Mouse (Mus musculus) T-cell, adult 2 months (primary cell): ENCODE measurements at regions not wholly inside any gene's neighbourhood (a gene's known extent, or its start where the extent isn't known, plus 50 kb on each side); places are given as distances from the start of the nearest gene placed in this dataset.

ENCODE experiments used
- DNase-seq: peaks from one replicate; pipeline ENCODE4 v3.0.0; 2022; ENCODE audit warnings: low spot score

DNA sequence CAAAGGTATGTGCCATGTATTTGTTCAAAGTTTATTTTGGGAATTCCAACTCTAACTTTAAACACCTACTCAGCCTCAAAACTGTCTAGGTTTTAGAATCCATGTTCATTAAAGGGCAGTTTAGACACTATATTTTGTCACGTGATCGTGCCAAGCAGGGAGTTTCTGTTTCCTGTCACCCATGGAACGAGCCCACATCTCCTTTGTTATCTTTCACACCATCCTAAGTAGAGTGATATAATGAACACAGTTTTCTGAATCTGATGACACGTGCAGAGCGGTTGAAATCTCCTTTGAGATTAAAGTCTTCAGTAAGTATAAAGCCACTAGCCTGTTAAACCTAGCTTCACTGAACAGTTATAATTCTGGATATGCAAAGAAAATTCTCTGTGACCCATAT, 1066.1 kb downstream of the Gsdmc2 start:
- no peak for DNase-seq

DNA sequence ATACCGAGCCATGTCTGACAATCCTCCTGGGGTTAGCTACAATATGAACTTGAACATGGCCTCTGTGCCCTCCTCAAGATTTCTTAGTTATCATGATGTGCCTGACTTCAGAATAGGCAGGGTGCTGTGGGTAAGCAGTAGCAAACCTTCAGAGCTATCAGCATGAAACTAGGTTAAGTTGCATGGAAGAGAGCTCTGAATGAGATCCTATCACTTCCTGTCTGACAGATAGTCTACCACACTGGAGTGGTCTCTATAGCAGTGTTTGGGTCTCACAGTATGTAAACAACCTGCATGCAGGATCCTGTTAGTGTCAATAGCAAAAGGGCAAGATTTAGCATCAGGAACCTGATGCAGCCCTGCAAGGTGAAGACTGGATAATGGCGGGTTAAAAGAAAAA, 1092.3 kb downstream of the Gsdmc2 start:
- no peak for DNase-seq

DNA sequence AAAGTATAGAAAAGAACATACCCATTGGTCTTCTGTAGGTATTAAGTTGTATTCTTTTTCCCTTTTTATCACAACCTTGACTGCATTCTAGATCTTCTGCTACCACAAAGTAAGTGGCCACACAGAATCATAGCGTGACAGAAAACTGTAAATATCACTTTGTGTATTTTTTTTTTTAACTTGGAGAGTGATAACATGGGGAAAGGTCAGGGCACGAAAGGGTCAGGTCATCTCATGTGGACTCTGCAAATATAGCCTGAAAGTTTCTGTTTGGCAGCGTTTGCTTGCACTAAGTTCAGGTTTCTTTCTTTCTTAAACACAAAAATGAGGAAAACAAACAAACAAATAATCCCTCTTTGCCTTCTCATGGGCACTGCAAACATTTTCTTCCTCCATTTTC, 1101.1 kb downstream of the Gsdmc2 start:
- no peak for DNase-seq

DNA sequence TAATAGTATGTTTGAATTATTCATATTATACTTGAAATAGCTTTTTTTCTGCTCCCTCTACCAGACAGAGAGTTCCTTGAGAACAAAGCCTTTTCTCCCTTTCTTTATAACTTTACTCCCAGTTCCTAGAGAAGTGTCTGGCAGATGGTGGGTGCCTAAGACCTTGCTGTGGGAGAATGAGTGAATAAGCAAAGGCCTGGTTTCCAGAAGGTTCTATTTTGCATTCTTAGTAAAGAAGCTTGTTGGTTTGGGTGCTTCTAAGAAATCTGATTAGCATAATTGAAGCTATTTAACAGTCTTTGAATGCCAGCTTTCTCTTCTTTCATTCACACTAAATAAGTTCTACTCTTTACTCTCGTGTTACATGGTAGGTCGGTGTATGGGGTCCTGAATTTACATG, 1104.2 kb downstream of the Gsdmc2 start:
- no peak for DNase-seq

DNA sequence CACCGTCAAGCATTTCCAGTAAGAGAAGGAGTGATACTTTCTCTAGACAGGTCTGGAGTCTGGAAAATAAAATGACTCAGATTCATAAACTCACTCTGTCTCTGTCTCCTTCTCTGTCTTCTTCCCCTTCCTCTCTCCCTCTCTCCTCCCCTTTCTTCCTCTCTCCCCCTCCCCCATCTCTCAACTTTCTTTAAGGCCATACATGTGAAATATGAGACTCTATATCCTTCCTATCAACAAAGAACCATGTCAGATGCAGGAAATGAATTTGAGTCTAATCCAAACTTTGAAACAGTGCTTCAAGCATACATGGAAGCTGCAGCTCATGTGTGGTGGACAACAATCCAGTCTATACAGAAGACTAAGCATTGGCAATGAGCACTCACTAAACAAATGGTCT, 1109.6 kb downstream of the Gsdmc2 start:
- no peak for DNase-seq

DNA sequence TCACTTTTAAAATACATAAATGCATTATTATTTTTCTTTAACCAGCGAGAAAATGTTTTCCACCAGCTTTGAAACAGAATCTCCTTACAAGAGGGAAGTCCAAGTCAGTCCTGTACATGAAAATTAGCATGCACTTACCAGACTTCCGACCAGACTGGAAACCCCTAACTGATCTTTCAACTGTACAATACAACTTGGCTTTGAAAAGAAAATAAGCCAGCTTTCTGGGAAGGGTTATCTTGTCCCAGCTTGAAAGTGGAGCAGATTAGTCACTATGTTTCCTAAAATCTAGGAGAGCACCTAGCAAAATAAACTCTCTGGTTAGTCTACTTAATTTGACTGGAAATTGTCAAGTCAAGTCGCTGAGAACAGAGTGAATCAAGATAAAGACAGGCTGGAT, 1110.1 kb downstream of the Gsdmc2 start:
- DNase-seq, result no peak

DNA sequence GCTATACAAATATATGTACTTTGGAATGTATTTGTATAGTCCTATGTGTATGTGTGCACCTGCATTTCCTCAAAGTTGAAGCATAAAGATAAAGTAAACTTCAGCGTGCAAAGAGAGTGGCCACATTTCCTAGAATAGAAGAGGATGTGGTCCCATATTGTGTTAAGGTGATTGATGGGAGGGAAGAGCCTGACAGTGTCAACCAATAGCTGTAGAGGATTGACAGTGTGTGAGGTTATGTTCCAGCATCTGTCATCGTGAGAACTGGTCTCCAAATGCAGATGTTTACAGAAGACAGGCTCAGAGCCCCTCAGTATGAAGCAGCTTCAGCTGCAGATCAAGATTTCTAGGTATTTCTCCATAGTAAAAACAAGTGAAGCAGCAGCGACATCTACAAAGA, 1114.5 kb downstream of the Gsdmc2 start:
- peak; percentile 45 for DNase-seq

DNA sequence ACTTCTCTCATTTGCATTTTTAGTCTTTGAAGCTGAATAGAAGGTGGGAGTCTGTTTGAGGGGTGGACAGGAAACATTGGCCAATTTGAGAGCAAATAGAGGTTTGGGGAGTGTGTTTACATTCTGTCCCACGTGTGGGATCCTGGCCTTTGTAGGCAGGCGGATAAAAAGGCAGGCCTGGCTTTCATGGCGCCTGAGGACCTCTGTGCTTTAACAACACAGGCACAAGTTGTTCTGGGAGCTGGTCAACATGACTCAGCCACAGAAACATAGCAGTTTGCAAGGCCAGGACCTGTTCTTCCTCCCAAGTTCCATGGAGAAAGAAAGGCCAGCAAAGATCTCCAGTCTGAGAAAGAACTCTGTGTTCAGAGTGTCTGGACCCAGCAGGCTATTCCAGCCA, 1130.7 kb downstream of the Gsdmc2 start:
- DNase-seq, result no peak

DNA sequence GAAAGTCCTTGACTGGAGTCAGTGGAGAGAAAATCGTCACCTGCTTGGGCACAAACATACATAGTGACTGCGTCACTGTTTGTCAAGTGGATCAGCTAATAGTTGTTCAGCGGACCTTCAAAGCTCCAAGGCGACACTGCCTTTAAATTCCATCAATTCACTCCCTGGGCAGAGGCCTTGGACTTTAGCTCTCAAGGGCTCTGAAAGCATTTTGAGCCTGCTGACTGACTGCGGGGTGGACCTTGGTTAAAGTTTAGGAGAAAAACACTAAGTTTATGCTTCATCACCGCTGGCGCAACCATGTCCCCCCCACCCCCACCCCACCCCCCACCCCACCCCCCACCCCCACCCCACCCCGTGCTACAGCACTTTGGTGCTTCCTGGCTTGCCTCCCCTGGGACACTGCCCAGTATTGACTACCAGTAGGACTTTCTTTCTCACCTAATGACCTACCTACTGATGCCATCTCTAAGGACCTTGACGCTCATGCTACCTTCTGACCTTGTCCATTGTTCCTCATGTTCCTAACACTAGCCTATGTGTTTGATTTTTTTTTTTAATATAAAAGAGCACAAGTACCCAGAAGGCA, 1132.3 kb downstream of the Gsdmc2 start:
- no peak for DNase-seq

DNA sequence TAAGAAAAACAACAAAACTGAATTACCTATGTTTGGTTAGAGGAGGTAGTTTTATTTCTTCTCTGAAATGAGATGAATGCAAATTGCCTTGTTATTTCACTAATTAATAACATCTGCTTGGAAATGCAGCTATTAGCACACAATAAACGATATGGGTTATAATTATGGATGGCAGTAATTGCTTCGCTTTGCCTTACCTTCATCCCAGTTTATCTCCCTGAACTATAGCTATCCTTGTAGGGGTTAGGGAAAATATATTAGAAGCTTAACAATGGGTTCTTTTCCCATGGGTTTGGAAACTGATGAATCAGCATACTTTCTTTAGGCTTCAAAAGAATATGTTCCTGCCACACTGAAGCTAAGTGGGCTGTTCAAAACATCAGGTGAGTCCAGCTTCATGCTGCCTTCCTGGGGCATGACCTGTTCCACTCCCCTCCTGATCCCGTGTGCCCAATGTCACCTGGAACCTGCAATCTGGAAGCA, 1132.9 kb downstream of the Gsdmc2 start:
- no peak for DNase-seq

DNA sequence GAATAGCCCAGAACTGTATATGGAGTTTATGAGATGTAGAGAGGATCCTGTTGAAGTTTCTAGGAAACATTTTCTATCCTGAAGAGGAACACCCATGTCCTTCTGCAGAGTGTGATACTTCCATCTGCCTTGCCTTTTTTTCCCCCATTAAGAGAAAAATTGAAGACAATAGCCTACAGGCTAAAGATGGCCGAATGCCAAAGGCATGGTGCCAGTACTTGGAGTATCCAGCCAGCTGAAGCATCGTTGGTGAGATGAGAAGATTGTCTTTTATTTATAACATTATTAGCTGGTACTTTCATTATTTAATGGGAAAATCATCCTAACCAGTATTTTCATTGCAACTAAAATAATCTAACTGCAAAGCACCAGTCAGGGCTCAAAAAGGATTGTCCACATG, 1135.4 kb downstream of the Gsdmc2 start:
- no peak for DNase-seq

DNA sequence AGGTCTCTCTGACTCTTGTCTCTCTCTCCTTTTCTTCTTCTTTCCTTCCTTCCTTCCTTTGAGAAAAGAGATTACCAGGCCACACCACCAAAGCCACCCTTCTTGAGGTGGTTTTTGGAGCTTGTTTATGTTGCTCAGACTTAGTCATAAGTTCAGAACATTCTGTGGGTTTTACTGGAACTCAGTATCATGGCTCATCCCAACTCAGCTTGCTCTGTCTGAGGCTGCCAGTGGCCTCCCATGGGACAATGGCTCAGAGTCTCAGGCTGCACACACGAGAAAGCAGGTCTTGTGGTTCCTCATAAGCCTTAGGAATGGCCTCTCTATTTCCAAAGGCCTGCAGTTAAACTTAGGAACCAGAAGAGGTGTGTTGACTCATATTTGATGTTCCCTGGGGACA, 1146.4 kb downstream of the Gsdmc2 start:
- DNase-seq, result peak; percentile 3

DNA sequence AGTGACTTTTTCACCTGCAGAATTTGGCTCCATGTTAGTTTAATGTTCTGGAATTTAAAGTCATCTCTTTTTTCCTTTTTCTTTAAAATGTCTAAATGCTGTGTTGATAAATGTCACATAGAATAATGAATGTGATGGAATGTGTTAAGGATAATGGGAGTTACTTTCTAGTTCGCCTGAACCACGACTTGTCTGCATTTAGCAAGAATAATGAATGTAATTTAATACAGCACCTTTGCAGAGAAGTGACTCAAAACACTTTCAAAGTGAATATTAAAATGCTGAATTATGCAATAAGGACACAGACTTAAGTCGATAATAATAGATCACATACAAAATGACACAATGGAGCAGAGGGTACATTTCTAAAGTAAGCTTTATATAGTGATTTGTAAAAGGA, 1150.2 kb downstream of the Gsdmc2 start:
- DNase-seq, result no peak

DNA sequence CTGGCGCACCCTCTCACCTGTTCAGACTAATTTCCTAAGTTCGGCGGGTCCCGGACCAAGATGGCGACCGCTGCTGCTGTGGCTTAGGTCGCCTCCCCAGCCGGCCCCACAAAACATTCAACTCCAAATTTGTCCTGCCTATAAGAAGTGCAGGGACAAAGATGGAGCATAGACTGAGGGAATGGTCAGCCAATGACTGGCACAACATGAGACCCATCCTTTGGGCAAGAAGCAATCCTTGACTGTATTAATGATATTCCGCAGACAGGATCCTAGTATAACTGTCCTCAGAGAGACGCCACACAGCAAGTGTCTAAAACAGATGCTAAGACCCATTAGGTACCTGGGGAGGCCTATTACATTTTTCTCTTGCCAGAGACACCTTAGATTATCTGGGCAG, 1151.3 kb downstream of the Gsdmc2 start:
- no peak for DNase-seq

DNA sequence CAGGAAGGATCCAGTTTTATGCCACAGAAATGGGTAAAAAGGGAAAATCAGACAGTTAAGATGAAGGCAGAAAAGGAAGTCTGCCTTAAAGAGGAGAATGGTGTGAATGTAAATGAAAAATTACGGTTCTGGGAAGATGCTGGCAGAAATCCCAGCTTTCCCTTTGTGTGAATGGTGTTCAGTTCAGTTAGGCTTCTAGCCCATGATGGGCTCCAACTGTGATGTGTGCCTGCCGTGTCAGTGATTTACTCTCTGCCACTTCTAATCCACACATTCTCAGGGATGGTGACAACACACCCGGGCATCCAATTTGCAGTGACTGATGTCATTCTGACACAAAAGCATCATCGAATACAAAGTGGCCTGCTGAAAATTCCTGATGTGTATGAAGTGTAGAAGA, 1171.6 kb downstream of the Gsdmc2 start:
- no peak for DNase-seq

DNA sequence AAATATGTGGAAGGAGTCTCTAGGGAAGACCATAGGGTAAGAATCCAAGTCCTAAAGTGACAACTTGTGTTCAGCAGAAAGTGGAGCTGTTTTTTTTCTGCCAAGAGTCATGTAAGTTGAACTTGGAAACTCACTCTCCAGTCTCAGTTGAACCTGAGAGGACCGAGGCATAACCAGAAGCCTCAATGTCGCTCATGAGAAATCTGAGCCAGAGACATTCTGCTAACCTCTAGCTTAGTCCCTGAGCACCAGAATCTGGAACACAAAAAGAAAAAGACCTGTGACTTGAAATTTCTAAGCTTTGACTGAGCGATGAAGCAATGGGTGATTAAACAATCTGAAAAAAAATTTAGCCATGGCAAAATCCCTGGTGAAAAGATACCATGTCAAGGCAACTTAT, 1175.0 kb downstream of the Gsdmc2 start:
- DNase-seq, result no peak

DNA sequence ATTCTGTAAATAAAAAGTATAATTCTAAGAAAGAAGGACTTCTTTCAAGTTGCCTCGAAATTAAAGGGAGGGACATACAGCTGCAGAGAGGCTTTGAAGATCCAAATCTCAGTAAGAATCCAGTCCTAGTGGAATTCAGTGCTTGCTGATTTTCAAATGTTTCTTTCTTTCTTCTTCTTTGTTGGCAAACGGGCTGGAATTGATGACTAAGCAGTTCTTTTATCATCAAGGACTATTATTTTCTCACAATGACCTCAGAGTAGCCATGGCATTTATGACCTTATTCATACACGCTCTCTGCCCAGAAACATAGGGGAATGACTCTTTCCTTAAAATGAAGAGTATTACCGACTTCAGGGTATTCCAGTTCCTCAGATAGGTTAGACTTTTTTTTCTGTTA, 1185.9 kb downstream of the Gsdmc2 start:
- no peak for DNase-seq

DNA sequence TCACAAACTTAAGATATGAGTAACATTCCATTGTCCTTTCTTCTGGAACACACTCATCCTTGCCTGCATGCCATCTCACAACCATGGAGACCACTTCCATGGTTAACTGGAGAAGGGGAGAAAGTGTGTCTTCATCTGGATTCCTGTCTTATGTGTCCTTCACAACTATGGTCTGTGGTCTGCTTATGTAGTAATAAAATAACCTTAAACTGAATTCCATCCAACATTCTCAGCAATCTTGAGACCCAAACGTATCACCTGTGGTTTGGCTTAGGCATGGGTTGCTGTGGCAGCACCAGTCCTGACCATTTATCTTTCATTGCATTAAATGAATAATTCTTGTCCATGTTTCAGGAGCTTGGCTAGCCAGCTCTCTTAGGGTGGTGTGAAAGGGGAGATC, 1186.3 kb downstream of the Gsdmc2 start:
- no peak for DNase-seq

DNA sequence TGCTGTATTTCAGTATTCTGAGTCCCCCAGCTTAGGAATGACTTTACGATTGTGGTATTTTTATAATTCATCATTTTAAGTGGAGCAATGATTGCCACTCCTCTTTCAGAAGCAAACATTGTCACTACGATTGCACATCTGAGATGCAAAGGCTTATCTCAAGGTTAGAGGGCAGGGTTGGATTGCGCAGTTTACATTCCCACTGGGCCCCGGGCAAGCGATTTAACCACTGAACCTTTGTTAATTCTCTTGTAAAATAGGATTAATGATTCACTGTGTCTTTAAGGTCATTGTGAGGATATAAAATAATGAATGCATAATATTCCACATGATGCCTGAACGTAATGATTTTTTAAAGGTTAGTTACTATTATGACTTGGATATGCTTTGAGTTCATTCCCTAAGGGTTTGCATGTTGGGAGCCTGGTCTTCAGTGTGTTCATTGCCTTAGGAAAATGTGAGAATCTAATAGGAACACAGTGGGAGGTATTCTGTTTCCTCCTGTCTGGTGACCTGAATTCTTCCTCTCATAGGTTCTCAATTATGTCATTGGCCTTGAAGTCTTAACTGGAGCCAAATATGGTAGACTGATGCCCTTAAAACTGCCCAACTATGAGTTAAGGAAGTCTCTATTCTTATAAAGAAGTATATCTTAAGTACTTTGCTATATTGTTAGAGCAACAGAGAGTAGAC, 1198.4 kb downstream of the Gsdmc2 start:
- no peak for DNase-seq

DNA sequence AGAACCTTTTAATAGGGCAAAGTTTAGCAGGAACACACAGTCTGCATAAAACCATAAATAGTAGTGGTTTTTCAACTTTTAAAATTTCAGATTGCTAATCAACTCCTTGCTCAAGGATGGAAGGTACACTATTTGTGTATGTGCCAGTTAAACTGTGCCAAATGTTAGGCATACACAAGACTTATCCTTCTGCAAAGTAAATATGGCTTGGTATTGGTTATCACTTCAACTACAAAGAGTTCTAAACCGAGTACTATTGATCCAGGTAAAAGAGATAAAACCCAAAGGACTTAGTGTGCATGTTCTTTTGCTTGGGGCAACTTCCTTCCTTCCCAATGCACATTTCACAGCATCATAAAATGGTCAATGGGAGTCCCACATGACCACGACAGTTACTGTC, 1200.2 kb downstream of the Gsdmc2 start:
- no peak for DNase-seq

DNA sequence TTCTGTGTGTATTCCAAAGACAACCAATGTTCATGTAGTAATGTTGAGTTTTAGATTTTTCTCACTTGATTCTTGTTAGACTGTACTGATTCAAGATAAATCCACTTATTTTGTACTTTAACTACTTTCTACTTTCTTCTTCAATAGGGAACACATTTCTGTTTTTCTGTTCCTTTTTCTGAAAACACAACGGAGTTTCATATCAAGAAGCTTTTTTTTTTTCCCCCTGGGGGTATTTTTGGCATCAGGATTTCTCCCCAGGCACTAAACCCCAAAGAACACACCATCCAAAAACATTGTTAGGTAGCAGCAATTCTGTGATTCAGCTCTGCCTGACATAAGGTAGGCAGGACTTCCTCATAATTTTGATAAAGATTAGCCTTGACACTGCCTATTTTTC, 1200.7 kb downstream of the Gsdmc2 start:
- no peak for DNase-seq

DNA sequence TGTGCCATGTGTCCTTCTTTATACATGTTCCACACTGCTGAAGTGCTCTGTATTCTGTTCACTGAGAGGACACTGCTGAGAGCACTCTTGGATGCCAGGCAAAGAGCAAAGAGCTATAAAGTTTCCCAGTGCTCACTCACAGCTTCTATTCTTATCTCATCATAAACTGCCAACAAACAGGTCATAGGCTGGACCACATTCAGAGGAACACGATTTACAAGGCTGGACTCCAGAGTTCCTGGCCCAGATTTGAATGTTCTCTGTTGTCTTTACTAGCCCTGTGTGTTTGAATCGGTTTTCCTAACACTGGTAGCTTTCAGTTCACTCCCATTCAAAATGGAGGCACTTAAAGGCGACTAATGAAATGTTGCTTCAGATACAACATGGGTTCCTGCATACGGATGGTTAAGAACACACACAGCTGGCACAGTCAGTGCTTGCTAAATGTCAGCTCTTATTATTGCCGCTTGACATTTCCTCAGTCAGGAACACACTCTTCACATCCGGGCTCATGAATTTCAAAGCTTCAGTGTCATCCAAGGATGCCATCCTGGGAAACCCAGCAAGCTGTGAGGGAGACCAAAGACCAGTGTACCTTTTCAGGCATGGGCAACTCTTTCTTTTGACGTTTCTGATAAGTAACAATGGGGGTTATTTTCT, 1203.8 kb downstream of the Gsdmc2 start:
- no peak for DNase-seq

DNA sequence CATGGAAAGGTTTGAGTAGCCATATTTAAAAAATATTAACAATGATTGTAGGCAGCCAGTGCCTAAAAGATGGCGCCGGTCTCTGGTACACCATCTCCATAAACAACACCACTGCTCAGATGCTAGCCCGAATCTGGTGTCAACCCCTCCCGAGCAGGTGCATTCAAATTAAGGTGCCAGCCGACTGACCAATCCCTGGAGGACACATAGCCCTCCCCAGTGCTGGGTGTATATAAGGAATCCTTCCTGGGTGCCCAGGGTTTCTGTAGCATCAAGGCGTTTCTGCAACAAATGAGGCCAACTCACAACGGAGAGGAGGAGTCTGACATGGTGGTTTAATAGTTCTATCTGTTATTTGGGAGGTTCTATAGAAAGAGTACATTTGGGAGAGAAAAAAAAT, 1219.6 kb downstream of the Gsdmc2 start:
- DNase-seq, result no peak

DNA sequence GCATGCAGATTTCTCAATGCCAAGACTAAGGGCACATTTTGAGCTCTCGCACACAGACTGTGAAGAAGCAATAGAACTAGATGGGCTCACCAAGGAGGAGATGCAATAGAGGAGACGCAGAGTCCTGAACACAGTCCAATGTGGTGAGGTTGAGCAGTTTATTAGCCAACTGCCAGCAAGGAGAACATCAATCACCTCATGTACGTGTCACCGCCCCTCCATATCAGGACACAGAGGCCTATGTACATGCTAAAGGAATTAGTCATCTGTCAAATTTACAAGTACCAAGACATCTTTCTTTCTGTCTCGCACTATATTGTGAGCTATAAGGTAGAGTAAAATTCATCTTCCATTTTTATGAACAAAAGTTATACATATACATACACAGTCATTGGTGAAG, 1228.9 kb downstream of the Gsdmc2 start:
- DNase-seq, result no peak
